Mouse (Mus musculus): ENCODE results near the gene Atxn1.

Gene Atxn1

DNA sequence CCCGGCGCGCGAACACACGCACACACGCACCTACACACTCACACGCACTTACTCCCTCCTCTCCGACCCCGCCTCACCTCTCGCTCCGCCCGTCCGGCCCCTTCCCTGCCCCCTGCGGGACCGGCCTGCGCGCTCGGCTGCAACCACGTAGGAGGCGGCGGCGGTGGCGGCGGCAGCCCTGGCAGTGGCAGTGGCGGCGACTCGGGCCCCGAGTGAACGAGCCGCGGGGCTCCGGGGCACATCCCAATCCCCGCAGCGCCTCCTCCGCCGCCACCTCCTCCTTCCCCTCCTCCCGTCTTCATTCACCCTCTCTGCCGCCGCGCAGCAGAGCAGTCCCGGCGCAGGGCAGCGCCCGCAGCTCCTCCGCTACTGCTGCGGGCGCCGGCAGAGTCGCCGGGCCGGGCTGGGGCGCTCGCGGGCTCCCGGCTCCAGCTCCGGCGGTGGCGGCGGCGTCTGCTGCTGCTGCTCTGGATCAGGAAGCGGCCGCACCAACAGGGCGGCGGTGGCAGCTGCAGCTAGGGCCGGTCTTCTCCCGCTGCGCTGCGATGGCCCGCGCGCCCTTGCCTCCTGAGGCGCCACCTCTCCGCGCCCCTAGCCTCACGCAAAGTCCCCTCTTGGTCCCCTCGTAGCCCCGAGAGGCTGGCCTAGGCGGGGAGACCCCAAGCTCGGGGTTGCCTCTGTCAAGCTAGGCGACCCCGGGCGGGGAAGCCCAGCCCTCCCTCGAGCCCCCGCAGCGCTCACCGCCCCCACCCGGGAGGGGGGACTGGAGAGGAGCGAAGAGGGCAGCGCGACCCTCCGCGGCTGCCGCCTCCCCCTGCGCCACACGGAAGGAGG, 1.1 kb downstream of the Atxn1 start:
- peak; percentile 77 for DNase-seq (ENCODE audit: low read depth, low spot score)

DNA sequence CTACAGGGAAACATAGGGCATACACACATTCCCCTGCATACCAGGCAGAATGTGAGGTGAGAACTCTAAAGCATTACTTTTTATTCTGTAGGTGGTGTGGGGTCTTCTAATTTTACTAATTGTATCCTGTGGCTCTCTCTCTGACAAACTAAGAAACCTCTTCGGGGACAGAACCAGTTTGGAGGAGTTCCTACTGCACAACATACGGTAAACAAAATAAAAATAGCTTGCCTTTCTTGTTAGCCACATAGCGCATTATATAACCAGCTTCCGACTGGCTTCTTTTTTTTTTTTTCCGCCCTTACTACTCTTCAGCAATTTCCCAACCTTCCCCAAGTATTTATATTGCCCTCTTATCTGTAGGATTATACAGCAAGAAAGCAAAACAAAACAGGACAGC, 2.0 kb downstream of the Atxn1 start:
- peak; percentile 60 for DNase-seq (ENCODE audit: low read depth, low spot score)

DNA sequence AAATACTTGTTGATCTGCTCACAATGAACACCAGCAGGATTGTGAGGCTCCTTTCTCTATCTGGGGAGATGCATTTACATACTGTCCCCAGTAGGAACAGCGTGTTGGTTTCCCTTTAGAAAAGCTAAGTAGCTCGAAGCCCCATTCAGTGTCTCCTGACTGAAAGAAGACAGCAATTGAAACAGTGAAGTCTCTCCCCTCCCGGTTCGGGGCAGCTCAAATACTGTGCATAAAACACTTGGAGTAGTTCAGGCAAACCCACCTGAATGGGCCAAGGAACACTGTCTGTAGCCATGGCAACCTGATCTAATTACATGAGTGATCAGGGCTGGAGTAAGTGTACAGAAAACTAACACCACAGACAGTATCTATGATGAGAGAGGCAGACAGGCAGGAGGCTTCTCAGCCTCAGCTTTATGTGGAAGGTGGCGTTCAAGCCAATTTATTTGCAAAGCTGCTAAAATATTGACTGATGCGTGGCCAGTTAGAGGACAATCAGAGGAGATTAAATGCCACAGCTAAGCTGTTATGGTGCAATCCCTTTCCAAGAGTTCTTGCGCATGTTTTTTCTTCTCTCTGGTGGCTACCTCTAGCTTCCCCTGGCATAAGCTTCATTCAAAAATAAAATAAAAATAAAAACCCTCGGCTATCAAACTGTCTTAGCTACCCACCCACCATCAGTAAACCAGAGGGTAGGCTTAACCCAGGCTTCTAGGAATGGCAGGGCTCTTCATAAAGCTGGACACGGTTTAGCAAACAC, 2.8 kb downstream of the Atxn1 start:
- no peak for DNase-seq (ENCODE audit: low read depth, low spot score)

DNA sequence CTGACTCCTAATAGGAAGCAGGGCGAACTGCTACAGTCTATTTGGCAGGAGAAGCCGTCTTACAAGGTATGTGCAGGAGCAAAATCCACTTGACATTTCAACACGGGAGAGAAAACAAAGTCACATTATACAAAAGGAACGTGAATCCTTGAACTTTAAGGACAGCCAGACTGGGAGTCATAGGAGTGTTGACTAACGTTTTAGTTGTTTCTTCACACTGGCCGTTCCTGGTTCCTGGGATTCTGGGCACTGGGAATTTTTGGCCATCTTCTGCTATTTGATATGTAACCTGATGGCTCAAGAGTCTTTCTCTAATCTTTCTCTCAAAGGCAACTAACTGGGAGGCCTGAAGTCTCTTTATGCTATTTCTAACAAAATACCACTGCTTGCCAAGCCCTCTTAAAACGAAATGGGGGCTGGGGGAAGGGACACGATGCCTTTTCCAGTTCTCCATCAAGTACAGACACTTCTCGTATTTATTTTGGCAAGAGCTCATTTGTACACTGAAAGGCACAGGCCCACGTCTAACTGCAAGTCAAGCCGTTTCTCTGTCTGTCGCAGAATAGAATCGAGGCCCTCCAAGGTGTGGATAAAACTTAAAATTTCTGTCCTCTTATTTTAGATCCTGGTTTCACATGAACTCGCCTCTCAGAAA, 4.4 kb downstream of the Atxn1 start:
- DNase-seq (ENCODE audit: low read depth, low spot score): no peak

DNA sequence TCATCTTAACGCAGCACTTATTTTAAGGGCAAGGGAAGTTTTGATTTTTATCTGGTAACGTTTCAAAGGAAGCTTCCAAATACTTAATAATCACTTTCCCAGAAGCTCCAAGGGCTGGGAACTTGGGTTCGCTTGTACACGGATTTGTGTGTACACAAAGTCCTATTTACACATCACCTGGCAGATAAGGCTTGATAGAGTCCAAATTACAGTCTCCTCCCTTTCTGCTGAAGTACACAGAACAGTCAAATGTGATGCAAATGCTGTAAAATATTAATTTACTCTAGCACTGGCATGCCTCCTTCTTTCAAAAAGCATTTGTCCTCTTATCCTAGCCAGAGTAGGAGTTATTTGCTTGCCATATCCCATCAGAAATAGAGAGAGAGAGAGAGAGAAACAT, 6.5 kb downstream of the Atxn1 start:
- no peak for DNase-seq (ENCODE audit: low read depth, low spot score)

DNA sequence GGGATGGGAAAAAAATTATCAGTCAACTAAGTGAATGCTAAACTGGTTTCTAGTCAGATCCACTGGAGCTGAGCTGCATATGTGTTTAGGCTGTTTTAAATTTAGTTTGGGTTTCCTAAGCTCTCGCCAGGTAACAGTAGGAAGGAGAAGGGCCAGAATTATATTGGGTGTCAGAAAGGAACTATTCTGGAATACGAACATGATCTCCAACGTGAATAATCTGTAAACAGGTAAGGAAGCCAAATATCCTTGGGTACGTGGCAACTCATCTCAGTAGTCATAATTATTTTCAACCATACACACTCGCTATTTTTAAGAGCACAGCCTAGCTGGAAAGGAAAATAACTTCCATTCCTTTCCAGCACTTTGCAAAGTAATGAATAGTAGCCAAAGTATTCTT, 7.2 kb downstream of the Atxn1 start:
- DNase-seq (ENCODE audit: low read depth, low spot score): peak; percentile 51

DNA sequence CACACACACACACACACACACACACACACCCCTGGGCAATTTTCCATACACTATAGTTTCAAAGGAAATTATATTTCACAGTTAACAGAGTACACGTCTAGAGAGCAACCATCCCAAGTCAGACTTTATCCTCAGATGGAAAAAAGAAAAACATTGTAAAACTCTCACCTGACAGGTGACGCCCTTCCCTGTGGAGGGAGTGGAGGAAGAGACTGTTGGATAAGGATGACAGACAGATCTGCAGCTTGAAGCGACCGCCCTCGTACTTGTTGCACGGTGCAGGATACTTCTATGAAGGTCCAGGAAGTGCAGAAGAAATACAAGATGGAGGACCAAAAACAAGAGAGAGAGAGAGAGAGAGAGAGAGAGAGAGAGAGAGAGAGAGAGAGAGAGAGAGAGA, 8.5 kb downstream of the Atxn1 start:
- DNase-seq (ENCODE audit: low read depth, low spot score): no peak

DNA sequence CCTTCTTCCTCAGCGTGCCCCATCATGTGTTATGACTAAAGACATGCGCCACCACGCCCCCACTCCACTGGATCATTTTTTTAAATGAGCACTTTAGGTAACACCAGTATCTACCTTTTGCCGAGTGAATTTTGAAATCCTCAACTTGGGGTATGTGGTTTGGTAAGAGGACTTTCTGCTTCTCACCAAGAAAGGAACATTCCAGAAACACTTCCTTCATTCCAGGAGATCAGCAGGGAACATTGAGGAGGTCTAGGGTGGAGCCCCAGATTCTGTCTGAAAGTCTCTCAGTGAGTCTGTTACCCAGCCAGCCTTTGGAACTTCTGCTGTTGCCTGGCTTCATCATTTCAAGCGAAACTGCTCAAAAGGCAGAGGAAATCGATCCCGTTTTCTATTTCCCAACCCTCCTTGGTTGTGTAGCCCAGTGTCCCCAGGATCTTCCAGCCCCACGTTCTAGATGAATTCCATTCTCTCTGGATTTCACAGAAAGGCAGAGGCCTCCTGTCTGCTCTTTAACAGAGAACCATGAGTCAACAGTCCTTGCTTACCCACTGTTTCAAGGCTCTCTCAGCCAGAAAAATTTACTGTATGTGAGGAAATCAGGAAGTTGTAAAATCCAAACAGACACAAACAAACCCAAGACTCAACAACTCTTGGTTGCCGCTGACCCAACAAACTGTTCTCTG, 9.3 kb downstream of the Atxn1 start:
- no peak for DNase-seq (ENCODE audit: low read depth, low spot score)

DNA sequence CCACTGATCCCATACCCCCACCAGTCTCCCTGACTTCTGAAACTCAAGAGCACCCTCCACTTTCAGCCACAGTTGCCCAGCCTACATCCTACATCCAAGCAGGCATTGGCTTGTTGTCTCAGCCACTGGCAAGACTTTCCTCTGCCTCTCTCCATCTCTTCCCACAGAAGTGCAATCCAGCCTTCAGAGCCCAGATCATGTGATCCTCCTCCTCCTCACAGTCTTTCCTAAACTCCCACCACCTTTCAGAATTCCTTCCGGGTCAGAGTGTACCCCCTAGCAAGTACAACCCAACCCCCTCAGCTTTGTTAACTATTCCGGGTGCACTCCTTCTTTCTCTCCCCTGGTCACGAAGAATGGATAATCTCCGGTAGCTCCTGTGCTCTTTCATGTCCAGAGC, 11.7 kb downstream of the Atxn1 start:
- DNase-seq (ENCODE audit: low read depth, low spot score): no peak

DNA sequence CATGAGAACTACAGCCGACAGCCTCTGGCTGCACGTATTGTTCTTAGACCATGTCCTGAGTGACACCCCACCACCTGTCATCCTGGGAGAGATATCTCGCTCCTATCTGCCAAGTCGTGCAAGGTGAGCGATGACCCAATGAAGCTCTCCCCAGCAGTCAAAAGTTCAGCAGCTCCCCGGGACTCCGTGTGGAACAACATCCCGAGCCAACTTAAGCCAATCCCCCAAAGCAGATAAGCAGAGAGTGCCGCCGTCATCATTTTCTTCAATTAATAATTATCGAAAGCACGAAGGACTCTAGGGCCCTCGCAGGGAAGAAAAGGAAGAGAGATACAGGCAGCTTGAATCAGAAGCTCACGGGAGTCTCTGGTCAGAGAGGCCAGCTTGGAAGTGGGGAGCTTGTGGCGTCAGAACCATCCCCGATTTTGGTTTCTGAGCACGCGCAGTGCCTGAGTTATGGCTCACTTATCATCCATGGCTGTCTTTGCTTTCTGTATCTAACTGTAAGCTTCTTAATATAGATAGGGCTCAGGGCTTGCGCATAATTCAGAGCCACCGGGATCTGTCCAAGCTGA, 13.7 kb downstream of the Atxn1 start:
- peak; percentile 25 for DNase-seq (ENCODE audit: low read depth, low spot score)

DNA sequence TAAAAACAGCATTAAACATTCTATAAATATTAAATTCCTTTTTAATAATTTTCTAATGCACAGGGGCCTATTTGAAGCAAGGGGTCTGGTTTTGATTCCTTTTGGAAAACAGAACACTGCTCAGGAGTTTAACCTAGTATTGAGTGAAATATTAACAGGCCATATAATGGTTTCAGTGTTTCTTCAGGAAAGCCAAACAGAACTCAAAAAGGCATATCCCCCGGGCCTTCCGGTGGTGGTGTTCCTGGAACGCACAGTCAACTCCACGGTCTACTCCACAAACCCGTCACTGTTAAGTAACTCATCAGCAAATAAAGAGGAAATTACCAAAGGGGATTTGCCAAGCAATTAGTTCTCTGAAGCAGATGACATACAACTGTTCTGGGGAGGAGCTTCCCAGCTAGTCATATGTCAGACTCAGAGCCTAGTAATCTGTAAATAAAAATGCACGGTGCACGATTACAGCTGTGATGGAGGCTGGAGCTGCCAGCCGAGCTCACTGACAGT, 14.4 kb downstream of the Atxn1 start:
- DNase-seq (ENCODE audit: low read depth, low spot score): no peak

DNA sequence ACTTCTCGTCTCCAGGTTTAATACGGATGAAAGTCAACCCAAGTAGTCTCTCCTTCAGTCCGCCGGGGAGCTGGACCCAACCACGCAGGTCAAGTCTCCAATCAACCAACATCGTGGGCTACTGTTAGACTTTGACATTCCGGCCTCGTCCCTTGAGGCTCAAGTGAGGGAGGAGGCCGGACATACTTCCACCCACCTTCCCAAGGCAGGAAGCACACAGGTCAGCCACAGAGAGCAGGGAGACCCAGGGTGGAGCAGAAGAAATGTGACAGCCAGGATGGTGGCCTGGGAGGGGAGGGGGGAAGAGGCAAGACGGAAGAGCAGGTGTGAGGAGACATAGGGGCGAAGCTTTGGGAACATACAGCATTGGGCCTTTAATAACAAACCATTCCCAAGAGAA, 18.7 kb downstream of the Atxn1 start:
- DNase-seq (ENCODE audit: low read depth, low spot score): no peak

DNA sequence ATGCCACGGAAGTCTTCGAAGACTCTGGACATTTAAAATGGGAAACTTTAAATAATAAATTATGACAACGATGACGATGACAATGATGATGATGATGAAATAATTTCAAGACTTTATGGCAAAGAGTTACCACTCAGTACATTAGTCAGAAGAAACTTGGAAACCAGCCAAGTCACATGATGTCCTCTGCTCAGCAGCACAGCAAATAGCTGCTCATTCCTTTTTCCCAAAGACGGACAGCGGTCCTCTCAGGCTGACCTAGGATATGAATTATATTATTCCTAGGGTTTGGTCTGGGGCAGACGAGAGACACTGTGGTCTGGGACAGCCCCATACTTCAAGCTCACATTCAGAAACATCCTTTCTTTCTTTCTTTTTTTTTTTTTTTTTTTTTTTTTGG, 22.5 kb downstream of the Atxn1 start:
- no peak for DNase-seq (ENCODE audit: low read depth, low spot score)

DNA sequence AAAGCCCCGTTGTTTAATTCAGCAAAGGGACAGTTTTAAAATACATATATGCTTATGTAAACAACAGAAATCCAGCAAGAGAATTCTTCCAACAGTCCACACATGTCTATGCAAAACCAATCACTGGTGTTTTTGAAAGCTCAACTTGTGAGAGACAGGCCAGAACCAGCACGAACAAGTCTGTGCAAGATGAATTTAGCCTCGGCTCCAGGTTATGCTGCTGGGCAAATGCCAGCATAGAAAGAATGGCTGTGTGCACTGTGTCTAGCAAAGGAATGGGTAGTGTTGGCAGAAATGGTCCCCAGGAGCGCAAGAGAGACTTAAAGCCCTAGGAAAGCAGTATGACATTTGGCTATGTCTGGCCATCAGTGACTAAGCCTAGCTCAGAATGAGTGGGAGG, 24.1 kb downstream of the Atxn1 start:
- no peak for DNase-seq (ENCODE audit: low read depth, low spot score)

DNA sequence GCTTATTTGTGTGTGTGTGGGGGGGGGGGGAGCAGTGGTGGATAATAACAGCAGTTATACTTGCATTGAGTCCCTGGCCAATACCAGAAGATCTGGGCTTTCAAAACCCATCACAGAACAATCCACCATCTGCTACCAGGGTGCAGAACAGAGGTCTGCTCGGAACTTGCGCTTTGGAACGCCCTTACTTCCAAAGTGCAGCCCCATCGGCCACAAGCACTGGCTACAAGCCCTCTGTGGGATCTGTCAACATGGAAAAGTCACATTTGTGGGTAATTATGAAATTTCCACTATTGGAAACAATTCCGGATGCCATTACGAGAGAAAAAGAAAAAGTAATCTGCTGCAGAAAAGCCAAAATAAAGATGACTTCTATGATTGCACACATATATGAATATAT, 25.2 kb downstream of the Atxn1 start:
- no peak for DNase-seq (ENCODE audit: low read depth, low spot score)

DNA sequence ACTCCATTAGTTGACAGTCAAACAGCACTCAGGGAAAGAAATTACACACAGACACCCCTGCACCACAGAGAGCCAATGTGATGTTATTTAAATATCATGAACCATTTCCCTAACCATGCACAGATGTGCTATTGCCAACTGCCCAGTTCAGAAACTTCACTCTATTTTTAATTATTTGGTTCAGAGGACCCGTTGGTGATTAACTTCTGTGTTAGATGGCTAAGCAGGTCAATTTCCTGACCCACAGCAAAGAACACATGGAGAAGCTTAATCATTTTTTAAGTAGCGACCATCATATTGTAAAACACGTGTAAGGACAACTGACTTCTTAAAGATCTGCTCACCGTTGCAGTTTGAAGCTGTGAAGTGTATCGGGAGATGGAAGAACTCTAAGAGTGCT, 26.7 kb downstream of the Atxn1 start:
- no peak for DNase-seq (ENCODE audit: low read depth, low spot score)

DNA sequence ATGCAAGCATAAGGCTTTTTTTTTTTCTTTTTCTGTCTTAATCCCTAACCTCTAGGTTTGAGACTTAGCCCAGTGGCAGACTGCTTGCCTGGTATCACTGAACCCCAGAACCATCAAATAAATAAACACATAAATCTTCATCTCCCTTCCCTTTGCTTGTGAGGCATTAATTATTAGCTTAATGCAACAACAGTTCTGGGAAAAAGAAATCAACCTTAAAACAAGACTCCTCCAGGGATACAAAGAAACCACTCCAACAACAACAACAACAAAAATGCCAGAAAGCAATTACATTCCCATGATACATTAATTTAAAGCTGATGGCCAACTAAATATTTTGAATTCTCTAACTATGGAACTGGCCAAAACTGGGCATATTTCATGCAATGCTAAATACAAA, 28.0 kb downstream of the Atxn1 start:
- no peak for DNase-seq (ENCODE audit: low read depth, low spot score)

DNA sequence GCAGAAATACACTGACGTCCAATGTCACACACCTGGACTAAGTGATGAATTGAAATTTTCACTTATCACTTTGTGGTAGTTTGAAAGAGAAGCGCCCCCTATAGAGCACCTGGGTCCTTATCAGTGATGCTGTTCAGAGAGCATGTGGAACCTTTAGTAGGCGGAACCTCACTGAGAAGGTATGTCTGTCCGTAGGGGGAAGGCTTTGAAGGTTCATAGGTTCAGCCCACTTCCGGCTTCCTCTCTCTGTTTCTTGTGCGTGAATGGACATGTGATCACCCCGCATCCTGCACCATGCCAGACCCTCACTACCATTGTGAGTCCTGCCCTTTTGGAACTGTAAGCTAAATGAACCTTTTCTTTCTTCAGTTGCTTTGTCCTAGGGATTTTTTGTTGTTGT, 29.0 kb downstream of the Atxn1 start:
- DNase-seq (ENCODE audit: low read depth, low spot score): no peak

DNA sequence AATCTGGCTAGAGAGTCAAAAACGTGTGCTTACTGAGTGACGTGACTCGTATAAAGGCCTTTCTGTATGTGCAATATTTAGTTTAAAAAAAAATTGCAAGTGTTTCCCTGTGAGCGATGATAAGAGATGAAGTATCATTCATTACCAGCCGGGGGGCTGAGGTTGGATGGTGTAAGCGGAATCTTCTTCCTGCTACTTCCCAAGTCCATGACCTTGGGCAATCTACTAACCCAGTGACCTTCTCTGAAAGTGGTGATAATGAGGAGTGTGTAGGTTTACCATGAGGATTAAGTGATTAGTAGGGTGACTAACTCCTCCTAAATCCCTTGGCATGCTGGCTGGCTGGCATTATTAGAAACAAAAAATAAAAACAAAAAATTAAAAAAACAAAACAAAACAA, 30.0 kb downstream of the Atxn1 start:
- no peak for DNase-seq (ENCODE audit: low read depth, low spot score)

DNA sequence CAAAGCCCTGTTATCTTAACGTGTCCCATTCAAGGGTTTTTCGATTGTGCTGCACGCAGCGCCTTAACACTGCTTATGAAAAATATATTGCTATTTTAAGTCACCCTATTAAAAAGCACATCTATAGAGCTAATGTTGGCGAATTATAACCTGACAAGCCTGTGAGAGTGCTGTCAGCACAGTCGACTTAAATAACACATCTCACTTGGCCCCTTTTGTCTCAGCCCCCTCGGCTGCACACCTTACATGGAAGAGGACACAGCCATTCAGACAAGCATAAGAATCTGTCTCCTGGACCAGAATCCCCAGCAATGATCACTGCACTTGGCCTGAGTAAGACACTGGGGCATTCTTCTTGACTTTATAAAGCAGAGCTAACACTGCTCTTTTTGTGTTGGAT, 30.7 kb downstream of the Atxn1 start:
- DNase-seq (ENCODE audit: low read depth, low spot score): no peak

DNA sequence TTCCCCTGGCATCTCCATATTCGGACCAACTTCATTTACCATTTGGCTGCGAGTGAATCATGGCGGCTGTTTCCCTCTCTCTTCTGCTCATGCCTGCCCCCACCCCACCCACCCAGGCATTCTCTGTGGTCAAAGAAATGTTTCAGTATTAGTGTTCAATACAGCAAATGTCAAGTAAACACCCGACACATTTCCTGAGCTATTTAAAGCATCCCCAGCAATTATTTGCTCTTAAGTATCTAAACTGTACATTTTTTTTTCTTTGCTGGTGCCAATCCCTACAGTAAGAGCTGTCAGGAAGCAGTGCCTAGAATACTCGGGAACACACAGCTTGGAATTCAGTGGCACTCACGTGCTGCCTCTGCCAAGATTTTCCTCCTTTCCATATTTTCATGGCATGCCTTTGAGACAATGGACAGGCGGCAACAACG, 32.3 kb downstream of the Atxn1 start:
- DNase-seq (ENCODE audit: low read depth, low spot score): no peak

DNA sequence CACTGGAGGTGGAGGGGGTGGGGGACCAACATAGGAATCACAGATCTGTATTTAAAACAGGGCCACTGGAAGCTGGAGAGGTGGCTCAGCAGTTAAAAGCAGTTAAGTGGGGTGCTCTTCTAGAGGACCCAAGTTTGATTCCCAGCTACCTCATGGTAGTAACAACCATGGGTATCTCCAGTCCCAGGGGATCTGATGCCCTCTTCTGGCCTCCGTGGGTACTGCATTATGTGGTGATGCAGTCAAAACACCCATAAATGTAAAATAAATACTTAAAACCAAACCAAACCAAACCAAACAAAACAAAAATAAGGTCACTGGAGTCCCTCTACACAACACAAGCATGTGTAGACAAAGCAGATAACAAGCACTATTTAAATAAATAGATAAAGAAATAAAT, 32.9 kb downstream of the Atxn1 start:
- DNase-seq (ENCODE audit: low read depth, low spot score): no peak

All from skeletal muscle tissue, adult 2 months (tissue).